Mouse (Mus musculus) limb, embryonic 14.5 days (tissue): Measurements from ENCODE around the gene Etnk2. TPM values are rescaled to one million over a fixed set of nuclear protein-coding genes. Genes with fewer than 3 reads are reported as not detected.

Source experiments
- ATAC-seq: fragments of 200-750 bp; cut with Nextera tagmentation; 2 replicates; pipeline ENCODE4 v1.8.0; 2017; ENCODE audit warnings: low read depth, moderate number of reproducible peaks, moderate TSS enrichment; ENCODE audit not compliant: low FRiP score
- DNase-seq: peaks from one replicate; pipeline ENCODE4 v3.0.0-alpha.2; 2015; ENCODE audit warnings: low spot score
- H3K27ac ChIP-seq: fragments of 300-500 bp; sonication (generic); replicated peaks from 2 replicates; pipeline ENCODE4 v1.5.1; 2014; ENCODE audit warnings: low read depth, mild to moderate bottlenecking, low read length, moderate library complexity, mixed read lengths
- H3K27me3 ChIP-seq: fragments of 300-500 bp; sonication (generic); 2 replicates; pipeline ENCODE4 v1.6.1; 2014; ENCODE audit warnings: low read length, mixed read lengths; ENCODE audit not compliant: control insufficient read depth, insufficient read depth
- H3K36me3 ChIP-seq: fragments of 300-500 bp; sonication (generic); 2 replicates; pipeline ENCODE4 v1.6.1; 2014; ENCODE audit warnings: mild to moderate bottlenecking, low read length, moderate library complexity, mixed read lengths; ENCODE audit not compliant: control insufficient read depth, insufficient read depth
- H3K4me1 ChIP-seq: fragments of 300-500 bp; sonication (generic); 2 replicates; pipeline ENCODE4 v1.6.1; 2014; ENCODE audit warnings: antibody characterized with exemption, low read length, mixed read lengths; ENCODE audit not compliant: control insufficient read depth, insufficient read depth
- H3K4me2 ChIP-seq: fragments of 300-500 bp; sonication (generic); replicated peaks from 2 replicates; pipeline ENCODE4 v1.6.1; 2014; ENCODE audit warnings: low read depth, mild to moderate bottlenecking, low read length, moderate library complexity; ENCODE audit not compliant: severe bottlenecking
- H3K4me3 ChIP-seq: fragments of 300-500 bp; sonication (generic); replicated peaks from 2 replicates; pipeline ENCODE4 v1.5.1; 2014; ENCODE audit warnings: low read length
- H3K9ac ChIP-seq: fragments of 300-500 bp; sonication (generic); 2 replicates; pipeline ENCODE4 v1.6.1; 2014; ENCODE audit warnings: mild to moderate bottlenecking, low read depth, low read length, moderate library complexity; ENCODE audit not compliant: severe bottlenecking
- H3K9me3 ChIP-seq: fragments of 300-500 bp; sonication (generic); 2 replicates; pipeline ENCODE4 v1.6.1; 2016; ENCODE audit warnings: low read length; ENCODE audit not compliant: control insufficient read depth
- POLR2A ChIP-seq: fragments of 200-500 bp; IDR thresholded peaks from 2 replicates; pipeline ENCODE4 v1.8.0; 2012; ENCODE audit warnings: inconsistent platforms, mild to moderate bottlenecking, moderate library complexity, borderline replicate concordance; ENCODE audit not compliant: insufficient read depth, insufficient read length; ENCODE audit errors: extremely low read depth
- WGBS: fragments of 180-500 bp; shearing (Covaris S2); extraction: QIAGEN DNeasy Blood & Tissue Kit; methylation state at CpG from one replicate; pipeline ENCODE4 v1.1.7; 2014; 5-methylcytosine and 5-hydroxymethylcytosine counted together
- polyA plus RNA-seq, 2 experiments: library from polyadenylated mRNA; depleted of rRNA in 1 of 2; stranded (reverse) in 1 of 2; unstranded in 1 of 2; fragments of >200 nt; fragmentation: Nextera tagmentation in 1 of 2; extraction: Ambion mirVana in 1 of 2; gene quantifications; 2 replicates each; pipeline versions ENCODE4 v1.2.1 to v1.2.3; 2012 to 2014

The Etnk2 gene
- polyA plus RNA-seq, 2 experiments = 0.91 to 1.4 TPM

GRCm38 (mm10) chr1:133362103-133362502 is 1.3 kb upstream of the Etnk2 start:
- no peak overlapping the region for H3K4me3 ChIP-seq
- H3K4me2 ChIP-seq = no peak overlapping the region
- no peak for TF ChIP-seq POLR2A
- no peaks in the 10 kb centered on the region for H3K36me3 ChIP-seq
- H3K9me3 ChIP-seq = no peaks in the 10 kb centered on the region
- H3K27me3 ChIP-seq = peaks cover 24% of the 10 kb centered on the region
- no peak overlapping the region for H3K9ac ChIP-seq
- no peak overlapping the region for H3K27ac ChIP-seq
- peaks cover 3% of the 10 kb centered on the region; the same call in 1 of the 2 replicates for H3K4me1 ChIP-seq
- DNase-seq (no peak), ATAC-seq (no peak)
- 87% methylated on average over 5 of the region's 5 CpGs for WGBS

DNA sequence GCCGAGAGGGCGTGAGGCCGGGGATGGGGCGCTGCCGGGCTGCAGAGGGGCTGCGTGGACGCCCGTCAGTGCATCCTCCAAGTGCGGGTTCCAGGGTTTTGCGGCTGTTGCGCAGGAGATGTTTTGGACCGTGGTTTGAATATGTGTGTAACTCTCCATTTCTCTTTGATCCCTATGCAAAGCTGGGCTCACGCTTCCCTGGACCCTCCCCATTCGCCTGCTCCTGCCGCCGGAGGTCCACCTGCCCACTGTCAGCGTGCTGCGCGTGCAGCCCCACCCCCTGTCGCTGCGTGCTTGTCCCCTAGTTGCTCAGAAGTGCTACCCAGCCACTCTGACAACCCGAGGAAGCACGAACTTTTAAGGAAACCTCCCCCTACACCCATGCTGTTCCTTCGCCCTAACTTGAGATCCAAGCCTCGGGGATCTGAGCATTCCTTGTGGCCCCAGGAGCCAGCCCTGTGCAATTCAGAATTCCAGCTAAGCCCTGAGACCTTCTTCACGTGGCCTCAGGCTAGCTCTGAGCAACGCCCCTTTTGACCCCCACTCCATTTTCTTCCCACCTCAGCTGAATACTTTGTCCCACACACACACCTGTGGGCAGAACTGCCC is 754 bp downstream of the Etnk2 start:
- Histone ChIP-seq H3K4me1 (peaks cover 8% of the 10 kb centered on the region; the same call in 1 of the 2 replicates), H3K4me3 (peak overlapping the region; percentile 62), H3K9me3 (no peaks in the 10 kb centered on the region), H3K27me3 (peaks cover 24% of the 10 kb centered on the region), H3K9ac (peak overlapping the region; percentile 57), H3K4me2 (peak overlapping the region; percentile 96), H3K36me3 (no peaks in the 10 kb centered on the region), H3K27ac (no peak overlapping the region)
- TF ChIP-seq POLR2A = no peak
- DNase-seq (no peak), ATAC-seq (no peak)
- WGBS = 1% methylated on average over 27 of the region's 27 CpGs

DNA sequence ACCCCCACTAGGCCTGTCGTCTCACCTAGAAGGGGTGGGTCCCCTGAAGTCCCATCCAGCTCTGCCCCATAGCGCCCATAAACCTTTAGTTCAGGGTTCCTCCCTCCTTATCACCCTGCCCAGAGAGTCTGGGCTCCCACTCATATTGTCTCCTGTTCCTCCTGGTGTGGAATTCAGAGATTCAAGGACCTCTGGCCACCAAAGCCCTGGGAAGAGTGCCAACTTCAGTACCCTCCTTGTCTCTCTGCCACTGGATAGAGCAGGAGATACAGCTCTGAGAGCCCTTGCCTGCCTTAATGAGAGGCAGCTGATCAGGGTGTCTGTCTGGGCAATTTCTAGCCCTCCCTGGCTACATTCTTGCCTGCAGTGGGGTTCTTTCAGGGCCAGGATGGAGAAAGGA is 1.5 kb downstream of the Etnk2 start:
- Histone ChIP-seq H3K4me2 (no peak overlapping the region), H3K27ac (no peak overlapping the region), H3K9me3 (no peaks in the 10 kb centered on the region), H3K9ac (no peak overlapping the region), H3K36me3 (no peaks in the 10 kb centered on the region), H3K4me3 (no peak overlapping the region), H3K4me1 (peaks cover 8% of the 10 kb centered on the region; the same call in 1 of the 2 replicates), H3K27me3 (peaks cover 24% of the 10 kb centered on the region)
- WGBS = 44% methylated on average over 2 of the region's 2 CpGs
- TF ChIP-seq POLR2A = no peak
- DNase-seq (no peak), ATAC-seq (no peak)

DNA sequence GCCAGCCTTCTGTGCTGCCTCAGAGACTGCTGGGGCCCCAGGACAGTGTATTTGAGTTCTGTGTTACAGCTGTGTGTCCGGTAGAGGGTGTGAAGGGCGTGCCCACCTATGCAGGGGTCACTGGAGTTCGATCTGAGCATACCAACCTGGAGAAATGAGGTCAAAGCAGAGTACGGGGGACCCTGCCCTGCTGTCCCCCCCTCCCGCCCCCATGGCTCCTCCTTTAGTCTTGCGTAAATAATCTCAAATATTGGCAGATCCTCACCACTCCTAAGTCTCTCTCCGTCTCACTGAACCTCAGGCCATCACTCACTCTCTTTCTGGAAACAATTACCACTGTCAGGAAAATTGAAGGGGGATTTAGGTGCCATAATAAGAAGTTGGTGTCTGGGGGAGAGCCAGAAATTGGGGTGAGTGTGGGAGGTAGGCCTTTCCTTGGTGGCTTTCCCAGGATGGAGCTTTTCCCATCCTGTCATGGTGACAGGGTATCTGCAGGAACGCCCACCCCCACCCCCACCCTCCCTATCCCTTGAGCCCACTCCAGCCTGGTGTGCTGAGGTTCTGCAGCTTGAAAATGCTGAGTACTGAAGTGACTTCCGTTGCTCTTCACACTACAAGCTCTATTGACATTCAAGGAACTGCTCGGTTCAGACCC is 3.7 kb downstream of the Etnk2 start:
- ATAC-seq (no peak), DNase-seq (no peak)
- Histone ChIP-seq H3K36me3 (no peaks in the 10 kb centered on the region), H3K4me1 (peaks cover 8% of the 10 kb centered on the region; the same call in 1 of the 2 replicates), H3K27me3 (peaks cover 24% of the 10 kb centered on the region), H3K4me3 (no peak overlapping the region), H3K4me2 (no peak overlapping the region), H3K9ac (no peak overlapping the region), H3K27ac (no peak overlapping the region), H3K9me3 (no peaks in the 10 kb centered on the region)
- 42% methylated on average over 10 of the region's 10 CpGs for WGBS
- no peak for TF ChIP-seq POLR2A

GRCm38 (mm10) chr1:133367606-133368488 is 4.5 kb downstream of the Etnk2 start:
- H3K9me3 ChIP-seq = no peaks in the 10 kb centered on the region
- no peak overlapping the region for H3K27ac ChIP-seq
- H3K9ac ChIP-seq = no peak overlapping the region
- peaks cover 8% of the 10 kb centered on the region; the same call in 1 of the 2 replicates for H3K4me1 ChIP-seq
- WGBS = 20% methylated on average over 11 of the region's 11 CpGs
- H3K36me3 ChIP-seq = no peaks in the 10 kb centered on the region
- no peak for TF ChIP-seq POLR2A
- DNase-seq (no peak), ATAC-seq (no peak)
- no peak overlapping the region for H3K4me3 ChIP-seq
- H3K4me2 ChIP-seq = no peak overlapping the region
- H3K27me3 ChIP-seq = peaks cover 24% of the 10 kb centered on the region
